Mouse (Mus musculus): Measurements from ENCODE around the gene Acap1.
A peak's percentile ranks its signal among the peaks of the same experiment; 100 is the strongest.
"Not testable (repeated sequence)": the region's sequence is repeated elsewhere in the genome, so short reads cannot be mapped to it uniquely, and the experiment has no call there.

The Acap1 gene

DNA sequence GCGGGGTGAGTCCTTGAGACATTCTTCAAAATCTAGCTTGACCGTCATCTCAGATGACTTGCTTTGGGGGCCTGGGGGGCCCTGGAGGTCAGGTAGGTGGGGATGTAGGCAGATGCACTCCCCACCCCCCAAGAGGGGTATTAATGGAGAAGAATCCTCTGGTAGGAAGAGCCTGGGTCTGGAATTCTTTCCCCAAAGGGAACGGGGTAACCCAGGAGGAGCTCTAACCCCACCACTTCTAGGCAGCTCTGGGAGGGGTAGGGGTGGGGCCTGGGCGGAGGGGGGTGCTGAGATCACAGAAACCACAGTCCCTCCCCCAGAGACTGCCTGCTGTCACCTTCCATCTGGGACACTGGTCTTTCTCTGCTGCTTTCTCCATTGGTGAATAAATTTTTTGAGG is at the start of gene Acap1:
Acap1 (minus strand) TSS at position 249 of the 400 bp plus-strand sequence.
- DNase-seq (ENCODE audit: low read depth, low spot score) = no peak

DNA sequence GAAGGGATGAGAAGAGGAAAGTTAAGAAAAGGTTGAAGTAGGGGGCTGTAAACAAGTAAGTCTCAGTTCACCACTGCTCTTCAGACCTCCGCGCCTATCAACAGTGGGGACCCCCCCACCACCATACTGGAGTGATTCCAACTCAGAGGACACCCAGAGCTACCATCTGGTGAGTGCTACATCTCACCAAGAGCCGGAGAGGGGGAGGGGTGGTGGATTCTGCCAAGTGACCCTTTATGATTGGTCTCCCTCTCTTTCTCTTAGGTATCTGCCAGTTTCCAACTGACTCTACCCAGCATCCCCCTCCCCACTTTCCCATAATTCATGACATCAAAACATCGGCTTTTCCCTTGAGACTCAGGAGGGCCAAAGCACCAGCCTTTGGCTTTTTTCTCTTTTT is 45.6 kb upstream of the Acap1 start:
- no peak for DNase-seq (ENCODE audit: low read depth, low spot score)

DNA sequence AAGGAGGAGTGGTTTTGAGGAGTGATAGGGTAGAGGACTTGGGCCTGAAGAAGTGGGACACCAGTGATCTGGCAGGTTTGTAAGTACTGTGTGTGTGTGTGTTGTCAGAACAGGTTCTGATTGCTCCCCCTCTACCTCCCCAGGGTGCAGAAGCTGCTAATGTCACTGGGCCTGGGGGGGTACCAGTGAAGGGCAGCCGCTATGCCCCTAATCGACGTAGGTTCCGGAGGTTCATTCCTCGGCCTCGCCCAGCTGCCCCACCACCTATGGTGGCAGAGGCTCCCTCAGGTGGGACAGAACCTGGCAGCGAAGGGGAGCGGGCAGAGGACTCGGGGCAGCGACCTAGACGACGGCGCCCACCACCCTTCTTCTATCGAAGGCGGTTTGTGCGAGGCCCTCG is 44.4 kb upstream of the Acap1 start:
- no peak for DNase-seq (ENCODE audit: low read depth, low spot score)

DNA sequence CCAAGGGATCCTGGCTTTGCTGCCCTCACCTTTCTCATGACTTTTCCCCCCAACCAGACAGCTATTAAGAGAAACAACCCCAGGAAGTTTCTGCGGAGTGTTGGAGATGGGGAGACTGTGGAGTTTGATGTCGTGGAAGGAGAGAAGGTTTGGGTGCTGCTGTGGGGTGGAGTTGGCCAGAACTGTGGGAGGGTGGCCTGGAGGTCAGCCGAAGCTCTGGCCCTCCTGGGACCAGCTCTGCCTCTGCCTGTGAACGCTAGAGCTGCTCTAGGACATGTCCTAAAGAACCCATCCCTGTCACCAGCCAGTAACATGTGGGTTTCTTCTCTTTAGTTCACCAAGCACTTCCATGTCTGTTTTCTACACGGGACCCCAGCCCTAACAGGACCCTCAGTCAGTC is 43.8 kb upstream of the Acap1 start:
- DNase-seq (ENCODE audit: low read depth, low spot score) = no peak

DNA sequence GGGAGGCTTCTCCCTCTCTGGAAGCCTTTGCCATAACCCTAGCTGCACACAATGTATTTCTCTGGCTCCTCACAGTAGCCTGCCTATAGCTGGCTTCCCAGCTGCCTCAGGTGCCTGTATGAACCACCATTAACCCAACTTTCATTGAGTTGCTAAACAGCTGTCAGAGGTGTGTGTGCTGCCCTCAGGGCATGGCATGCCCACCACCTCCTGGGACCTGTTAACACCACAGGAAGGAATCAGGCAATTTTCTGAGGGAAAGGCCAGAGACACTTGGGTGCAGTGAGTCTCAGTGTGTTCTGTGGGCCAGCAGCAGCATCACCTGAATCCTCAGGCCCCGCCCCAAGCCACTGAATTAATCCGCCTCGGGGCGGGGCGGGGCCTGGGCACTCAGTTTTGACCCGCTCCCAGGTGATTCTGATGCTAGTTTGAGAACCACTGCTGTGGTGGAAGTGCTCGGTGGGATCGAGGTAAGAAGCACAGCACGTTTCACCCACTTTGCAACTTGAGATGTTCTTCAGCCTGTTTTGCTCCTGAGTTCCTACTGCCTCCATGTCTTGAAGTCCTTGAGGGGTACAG is 43.2 kb upstream of the Acap1 start:
- no peak for DNase-seq (ENCODE audit: low read depth, low spot score)

DNA sequence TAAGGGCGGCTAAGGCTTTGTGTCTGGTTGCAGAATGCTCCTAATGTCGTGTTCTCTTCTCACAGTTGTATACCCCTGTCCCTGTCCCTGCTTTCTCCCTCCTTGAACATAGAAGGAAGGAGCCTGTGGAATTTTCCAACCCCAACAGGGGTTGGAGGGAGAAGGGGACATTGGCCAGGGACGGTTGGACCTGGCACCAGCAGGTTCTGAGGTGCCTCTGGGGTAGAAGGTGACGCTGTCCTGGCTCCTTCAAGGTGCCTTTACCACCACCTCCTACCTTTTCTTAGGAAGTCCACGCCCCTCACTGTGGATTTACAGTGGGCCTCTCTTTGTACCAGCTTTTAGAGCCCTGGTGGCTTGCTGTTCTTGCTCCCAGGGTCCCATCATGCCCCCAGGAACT is 42.5 kb upstream of the Acap1 start:
- no peak for DNase-seq (ENCODE audit: low read depth, low spot score)

DNA sequence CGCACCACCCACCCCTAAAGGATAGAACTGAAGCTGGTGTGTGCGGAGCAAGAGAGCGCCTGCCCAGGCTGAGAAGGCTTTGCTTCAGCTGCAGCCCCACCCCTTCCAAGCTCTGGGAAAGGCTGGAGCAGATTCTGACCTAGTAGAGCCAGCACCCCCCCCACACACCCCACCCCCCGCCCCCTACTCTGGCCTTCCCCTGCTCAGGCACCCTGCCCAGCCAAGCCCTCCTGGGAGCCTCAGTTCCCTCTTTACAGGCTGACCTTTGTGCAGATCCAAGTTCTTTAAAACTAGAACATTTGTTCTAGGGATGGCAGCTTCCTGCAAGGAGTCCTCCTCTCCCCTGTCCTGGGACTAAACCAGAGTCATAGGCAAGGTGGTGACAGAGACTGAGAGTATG is 42.0 kb upstream of the Acap1 start:
- DNase-seq (ENCODE audit: low read depth, low spot score) = no peak

DNA sequence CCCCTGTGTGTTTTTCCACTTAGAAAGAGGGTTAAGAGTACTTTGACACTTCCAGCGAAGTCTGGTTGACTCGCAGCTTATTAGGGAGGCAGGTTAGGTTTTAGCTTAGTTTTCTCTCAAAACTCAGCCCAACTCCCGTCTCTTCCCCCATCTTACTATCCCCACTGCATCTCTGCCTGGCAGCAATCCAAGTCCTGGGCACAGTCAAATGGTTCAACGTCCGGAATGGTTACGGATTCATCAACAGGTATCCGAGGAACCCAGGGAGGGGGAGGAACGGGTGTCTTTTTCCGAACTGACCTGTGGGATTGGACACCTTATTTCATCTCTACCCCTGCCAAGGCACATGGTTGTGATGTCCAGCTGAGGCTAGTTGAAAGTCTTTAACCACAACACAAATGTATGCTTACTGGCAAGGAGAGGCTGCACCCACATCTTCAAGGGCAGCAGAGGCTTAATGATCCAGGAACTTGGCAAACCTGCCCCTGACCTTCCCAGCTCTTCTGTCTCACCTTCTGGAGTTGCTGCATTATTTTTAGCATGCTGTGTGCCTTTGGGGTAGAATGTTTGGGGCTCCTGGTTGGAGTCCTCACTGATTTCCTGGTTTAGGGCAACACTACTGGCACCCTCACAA is 41.5 kb upstream of the Acap1 start:
- DNase-seq (ENCODE audit: low read depth, low spot score) = no peak

DNA sequence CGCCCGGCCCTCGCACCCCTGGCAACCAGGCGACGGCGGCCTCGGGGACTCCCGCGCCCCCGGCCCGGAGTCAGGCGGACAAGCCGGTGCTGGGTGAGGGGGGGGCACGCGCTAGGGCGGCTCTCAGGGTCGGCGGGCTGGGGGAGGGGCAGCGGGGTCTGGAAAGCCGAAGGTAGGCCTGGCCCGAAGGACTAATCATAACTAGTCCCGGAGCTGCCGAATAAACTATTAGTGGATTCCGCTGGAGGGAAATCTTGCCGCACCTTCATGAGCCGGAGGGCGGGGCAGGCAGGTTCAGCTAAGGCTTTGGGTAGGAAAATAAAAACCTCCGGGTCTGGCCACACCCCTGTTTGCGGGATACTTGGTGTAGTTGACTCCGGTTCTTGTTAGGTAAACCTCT is 40.8 kb upstream of the Acap1 start:
- no peak for DNase-seq (ENCODE audit: low read depth, low spot score)

DNA sequence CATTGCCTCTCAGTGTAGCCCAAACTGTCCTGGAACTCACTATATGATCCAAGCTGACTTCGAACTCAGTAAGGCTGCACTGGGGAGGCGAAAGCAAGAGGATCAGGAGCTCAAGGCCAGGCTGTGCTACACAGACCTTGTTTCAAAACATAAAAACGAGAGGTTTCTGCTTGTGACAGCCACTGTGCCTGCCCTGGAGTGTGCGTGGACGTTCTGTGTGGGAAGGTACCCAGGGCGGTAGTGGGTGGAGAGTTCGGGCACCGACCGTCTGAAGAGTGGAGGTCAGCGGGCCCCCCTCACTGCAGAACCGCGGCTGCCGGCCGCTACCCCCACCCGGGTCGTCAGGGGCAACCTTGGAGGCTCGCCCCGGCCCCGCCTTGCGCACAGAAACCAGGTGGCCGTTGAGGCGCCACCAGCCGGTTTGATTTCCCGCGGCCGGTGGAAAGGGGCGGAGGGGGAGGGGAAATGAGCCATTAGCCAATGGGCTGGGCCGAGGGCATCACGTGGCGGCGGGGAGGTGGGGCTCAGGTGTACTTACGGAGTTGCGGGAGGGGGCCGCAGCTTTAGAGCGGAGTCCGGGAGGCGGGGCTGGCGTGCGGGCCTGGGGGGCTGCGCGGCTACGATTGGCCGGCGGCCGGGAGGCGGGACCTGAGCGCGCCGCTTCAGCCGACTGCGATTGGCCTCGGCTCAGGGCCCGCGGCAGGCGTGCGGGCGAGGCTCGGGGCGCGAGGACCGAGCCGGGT is 40.0 kb upstream of the Acap1 start, which contains the start of gene Ybx2:
Ybx2 (plus strand) TSS at position 660 of the 743 bp plus-strand sequence.
- peak; percentile 65 for DNase-seq (ENCODE audit: low read depth, low spot score)

DNA sequence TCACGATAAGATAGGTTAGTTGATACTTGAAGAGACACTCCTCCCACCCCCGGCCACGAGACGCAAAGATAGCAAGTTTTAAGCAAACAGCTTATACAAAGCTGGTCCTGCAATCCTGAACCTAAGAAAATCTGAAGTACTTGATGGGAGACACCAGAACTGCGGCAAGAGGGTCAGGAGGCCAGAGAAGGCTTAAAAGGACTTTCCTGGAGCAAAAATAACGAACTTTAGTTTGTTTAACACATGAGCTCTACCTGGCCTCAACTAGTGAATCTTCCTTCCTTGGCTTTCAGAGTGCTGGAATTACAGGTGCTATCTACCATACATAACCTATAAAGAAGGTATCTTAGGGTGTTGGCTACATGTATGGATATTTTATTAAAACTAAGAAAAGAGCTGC is 39.3 kb upstream of the Acap1 start:
- DNase-seq (ENCODE audit: low read depth, low spot score) = no peak

DNA sequence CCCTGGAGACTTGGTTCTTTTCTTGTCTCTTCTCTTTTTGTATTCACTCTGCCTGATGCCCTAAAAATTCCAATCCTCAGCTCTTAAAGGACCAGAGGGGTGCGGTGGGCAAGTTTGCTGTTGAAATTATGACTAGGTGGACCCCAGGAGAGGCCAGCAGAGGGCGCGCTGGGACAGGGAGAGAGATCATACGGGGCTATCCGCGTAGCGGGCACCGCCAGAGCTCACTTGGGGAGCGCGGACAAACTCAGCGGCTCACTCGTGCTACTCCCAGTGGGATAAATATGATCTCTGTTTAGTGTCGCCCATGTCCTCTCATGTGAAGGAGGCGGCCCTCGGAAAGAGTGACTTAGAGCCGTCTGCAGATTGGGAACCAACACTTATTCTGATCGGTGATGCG is 38.8 kb upstream of the Acap1 start:
- DNase-seq (ENCODE audit: low read depth, low spot score) = peak; percentile 86

DNA sequence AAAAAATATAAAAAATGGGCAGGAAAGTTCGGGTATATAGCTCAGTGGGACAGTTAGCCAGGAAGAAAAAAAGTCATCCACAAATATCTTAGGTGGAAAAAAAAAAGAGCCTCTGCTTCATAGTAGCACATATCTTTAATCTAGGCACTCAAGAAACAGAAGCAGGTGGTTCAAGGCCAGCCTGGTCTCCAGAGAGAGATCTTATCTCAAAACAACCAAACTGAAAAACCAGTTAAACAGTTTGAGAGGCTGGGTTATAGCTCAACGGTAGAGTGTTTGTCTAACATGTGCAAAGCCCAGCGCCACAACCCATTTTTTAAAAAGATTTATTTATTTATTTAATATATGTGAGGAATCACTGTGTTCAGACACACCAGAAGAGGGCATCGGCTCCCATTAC is 37.7 kb upstream of the Acap1 start:
- DNase-seq (ENCODE audit: low read depth, low spot score) = no peak

DNA sequence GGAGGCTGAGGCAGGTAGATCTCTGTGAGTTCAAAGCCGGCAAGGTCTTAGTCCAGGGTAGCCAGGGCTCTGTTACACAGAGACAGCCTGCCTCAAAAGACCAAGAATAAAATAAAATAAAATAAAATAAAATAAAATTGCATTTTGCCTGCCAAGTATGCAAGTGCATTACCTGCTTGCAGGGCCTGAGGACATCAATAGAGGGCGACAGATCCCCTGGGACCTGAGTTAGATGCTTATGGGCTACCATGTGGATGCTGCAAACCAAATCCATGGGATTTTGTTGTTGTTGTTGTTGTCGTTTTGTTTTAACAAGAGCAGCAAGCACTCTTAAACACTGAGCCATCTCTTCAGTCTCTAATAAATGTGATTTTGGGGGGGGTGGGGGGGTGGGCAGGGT is 36.9 kb upstream of the Acap1 start:
- DNase-seq (ENCODE audit: low read depth, low spot score) = no peak

DNA sequence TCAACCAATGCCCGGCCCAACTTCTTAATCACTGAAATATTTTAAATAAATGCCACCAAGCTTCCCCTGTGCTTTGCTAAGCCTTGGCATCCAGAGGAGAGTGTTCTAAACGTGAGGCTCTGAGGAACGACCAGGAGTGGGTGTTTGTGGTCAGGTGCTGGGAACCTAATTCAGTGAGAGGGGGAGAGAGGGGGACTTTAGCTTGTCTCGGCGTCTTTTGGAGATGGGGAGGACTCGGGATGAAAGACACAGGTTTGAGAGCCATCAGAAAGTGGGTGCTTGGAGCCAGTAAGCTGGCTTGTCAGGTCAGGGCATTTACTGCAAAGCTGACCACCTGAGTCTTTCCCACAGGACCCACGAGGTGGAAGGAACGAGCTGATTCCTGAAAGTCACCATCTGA is 36.4 kb upstream of the Acap1 start:
- DNase-seq (ENCODE audit: low read depth, low spot score) = no peak

DNA sequence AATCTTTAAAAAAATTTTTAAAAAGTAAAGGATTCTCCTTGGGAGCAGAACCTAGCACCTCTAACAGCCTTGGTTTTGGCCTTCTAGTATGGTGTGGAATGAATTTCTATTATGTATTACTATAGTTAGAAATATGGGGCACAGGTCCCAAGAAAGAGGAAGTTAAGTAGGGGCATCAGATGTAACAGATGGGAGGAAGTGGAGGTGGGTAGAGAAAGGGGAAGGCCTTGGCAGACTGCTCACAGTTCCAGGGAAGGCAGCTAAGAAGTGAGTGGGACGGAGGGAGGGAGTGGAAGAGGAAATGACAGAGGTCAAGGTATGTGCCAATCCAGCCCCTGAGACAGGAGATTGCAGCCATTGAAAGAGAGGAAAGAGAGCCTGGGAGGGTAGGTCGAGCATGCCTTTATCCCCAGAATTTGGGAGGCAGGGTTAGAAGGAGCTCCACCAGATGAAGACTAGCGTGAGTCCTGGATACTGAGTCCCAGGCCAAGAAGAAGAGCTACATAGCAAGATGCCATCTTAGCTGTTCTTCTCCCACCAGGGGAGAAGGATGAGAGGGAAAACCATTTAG is 35.7 kb upstream of the Acap1 start:
- DNase-seq (ENCODE audit: low read depth, low spot score) = no peak

DNA sequence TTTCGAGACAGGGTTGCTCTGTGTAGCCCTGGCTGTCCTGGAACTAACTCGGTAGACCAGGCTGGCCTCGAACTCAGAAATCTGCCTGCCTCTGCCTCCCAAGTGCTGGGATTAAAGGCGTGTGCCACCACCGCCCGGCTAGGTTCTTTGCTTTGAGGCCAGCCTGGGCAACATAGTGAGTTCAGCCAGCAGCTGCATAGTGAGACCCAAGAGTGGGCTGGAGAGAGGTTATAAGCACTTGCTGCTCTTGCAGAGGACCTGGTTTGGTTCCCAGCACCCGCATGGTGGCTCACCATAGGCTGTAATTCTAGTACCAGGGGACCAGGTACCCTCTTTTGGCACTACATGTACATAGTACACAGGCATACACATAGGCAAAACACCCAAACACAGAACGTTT is 34.8 kb upstream of the Acap1 start:
- not testable (repeated sequence) for DNase-seq (ENCODE audit: low read depth, low spot score)

DNA sequence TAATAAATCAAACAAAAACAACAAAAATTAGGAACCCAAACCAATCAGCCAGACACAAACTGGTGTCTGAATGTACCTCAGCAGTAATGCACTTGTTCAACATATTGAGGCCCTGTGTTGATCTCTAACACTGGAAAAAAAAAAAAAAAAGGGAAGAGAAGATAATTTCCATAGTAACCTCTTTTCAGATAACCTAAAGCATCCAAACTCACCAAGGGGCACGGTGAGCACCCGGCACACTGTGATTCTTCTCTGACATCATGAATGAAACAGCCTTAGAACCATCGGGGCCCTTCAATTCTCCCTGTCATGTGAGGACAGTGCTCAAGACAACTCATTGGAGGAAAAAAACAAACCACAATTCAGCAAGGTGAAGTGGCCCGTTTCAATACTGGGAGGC is 34.4 kb upstream of the Acap1 start:
- no peak for DNase-seq (ENCODE audit: low read depth, low spot score)

DNA sequence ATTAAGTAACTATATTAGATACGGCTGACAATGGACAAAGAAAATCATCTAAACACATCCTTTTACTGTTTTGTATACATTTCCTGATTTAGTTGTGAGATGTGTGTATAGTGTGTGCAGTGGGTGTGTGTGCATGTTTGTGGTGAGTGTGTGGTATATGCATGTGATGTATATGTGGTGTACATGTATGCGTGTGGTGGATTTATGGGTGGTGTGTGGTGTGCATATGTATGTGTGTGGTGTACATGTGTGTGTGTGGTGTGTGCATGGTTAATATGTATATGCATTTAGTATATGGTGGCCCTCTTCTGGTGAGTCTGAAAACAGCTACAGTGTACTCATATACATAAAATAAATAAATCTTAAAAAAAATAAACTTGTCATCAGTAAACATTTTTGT is 32.2 kb upstream of the Acap1 start:
- DNase-seq (ENCODE audit: low read depth, low spot score) = no peak

DNA sequence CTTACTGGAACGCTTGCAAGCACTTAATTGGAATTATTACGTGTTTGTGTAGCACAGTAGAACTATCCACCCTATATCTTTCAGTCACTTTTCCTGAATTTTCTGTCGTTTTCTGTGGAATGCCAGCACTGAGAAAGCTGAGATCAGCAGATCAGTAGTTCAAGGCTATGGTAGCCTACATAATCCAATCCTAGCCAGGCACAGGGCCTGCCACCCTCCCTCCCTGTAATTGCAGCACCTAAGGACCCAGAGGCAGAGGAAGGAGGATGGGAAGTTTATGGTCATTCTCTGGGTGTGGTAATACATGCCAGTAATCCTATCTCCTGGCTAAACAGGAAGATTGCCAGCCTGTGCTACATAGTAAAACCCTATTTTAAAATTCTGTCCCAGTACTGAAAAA is 27.5 kb upstream of the Acap1 start:
- DNase-seq (ENCODE audit: low read depth, low spot score) = no peak

DNA sequence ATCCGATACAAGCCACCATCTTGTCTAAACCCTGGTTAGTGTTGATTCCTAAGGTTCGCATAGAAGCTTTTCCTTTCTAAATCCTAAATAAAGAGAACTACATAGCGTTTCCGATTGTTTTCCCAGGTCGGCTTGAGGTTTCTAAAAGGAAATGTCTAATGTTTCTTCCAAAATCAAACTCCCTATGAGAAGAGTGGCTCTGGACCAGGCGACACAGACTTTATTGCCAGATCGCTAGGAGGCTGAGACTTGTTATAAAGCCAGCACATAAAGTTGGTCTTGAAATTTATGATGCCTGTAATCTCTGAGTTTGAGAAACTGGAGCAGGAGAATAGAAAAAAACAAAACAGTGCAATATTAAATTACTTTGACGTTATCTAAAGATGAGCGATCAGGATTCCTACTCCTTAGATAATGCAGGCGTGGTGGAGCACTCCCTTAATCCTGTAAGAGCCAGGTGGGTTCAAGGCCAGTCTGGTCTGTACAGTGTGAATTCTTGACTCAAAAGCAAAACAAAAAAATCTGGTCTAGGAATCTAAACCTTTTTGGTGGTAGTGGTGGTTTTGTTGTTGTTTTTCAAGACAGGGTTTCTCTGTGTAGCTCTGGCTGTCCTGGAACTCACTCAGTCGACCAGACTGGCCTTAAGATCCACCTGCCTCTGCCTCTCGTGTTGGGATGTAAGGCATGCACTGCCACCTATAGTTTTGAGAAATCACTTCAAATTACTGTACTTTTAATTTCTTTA is 26.8 kb upstream of the Acap1 start:
- DNase-seq (ENCODE audit: low read depth, low spot score) = no peak
